Mouse (Mus musculus): ENCODE results near the gene Ric1. TPM values are rescaled to one million over a fixed set of nuclear protein-coding genes. Genes with fewer than 3 reads are reported as not detected.

Gene Ric1
- polyA plus RNA-seq, 1 experiment: not detected

GRCm38 (mm10) chr19:29603548-29604353, 81.7 kb downstream of the Ric1 start:
- H3K4me1 ChIP-seq (ENCODE audit: control insufficient read depth, insufficient read depth, low read length): peaks cover 5% of the 10 kb centered on the region
- 0 out of 2 replicates have a peak overlapping the region, but pooled peaks have one; percentile 12 for H3K27ac ChIP-seq (ENCODE audit: insufficient read depth, low read depth, low read length)
- no peak for TF ChIP-seq POLR2A (IDR thresholded peaks at IDR 0.05; ENCODE audit: insufficient read depth, low read depth, low read length)
- TF ChIP-seq CTCF (IDR thresholded peaks at IDR 0.05; ENCODE audit: insufficient read depth, low read depth, low read length): no peak
- 75% methylated on average over 14 of the region's 14 CpGs for WGBS
- H3K4me3 ChIP-seq (ENCODE audit: insufficient read depth, low read depth, low read length): no peak overlapping the region

- WGBS: 90% methylated on average over 3 of the region's 3 CpGs
- Histone ChIP-seq H3K27ac (ENCODE audit: insufficient read depth, low read depth, low read length) (no peak overlapping the region), H3K4me3 (ENCODE audit: insufficient read depth, low read depth, low read length) (no peak overlapping the region), H3K4me1 (ENCODE audit: control insufficient read depth, insufficient read depth, low read length) (peaks cover 5% of the 10 kb centered on the region)
- TF ChIP-seq POLR2A (IDR thresholded peaks at IDR 0.05; ENCODE audit: insufficient read depth, low read depth, low read length): no peak
- no peak for TF ChIP-seq CTCF (IDR thresholded peaks at IDR 0.05; ENCODE audit: insufficient read depth, low read depth, low read length)
Observed at GRCm38 (mm10) chr19:29604653-29605052, 82.6 kb downstream of the Ric1 start.

GRCm38 (mm10) chr19:29607521-29607920, 85.4 kb downstream of the Ric1 start:
- H3K4me1 ChIP-seq (ENCODE audit: control insufficient read depth, insufficient read depth, low read length): peaks cover 5% of the 10 kb centered on the region
- no peak overlapping the region for H3K27ac ChIP-seq (ENCODE audit: insufficient read depth, low read depth, low read length)
- 83% methylated on average over 4 of the region's 4 CpGs for WGBS
- TF ChIP-seq POLR2A (IDR thresholded peaks at IDR 0.05; ENCODE audit: insufficient read depth, low read depth, low read length) (no peak), CTCF (IDR thresholded peaks at IDR 0.05; ENCODE audit: insufficient read depth, low read depth, low read length) (no peak)
- no peak overlapping the region for H3K4me3 ChIP-seq (ENCODE audit: insufficient read depth, low read depth, low read length)

- Histone ChIP-seq H3K4me3 (ENCODE audit: insufficient read depth, low read depth, low read length) (no peak overlapping the region), H3K4me1 (ENCODE audit: control insufficient read depth, insufficient read depth, low read length) (peaks cover 5% of the 10 kb centered on the region), H3K27ac (ENCODE audit: insufficient read depth, low read depth, low read length) (no peak overlapping the region)
- TF ChIP-seq POLR2A (IDR thresholded peaks at IDR 0.05; ENCODE audit: insufficient read depth, low read depth, low read length) (no peak), CTCF (IDR thresholded peaks at IDR 0.05; ENCODE audit: insufficient read depth, low read depth, low read length) (no peak)
- 31% methylated on average over 4 of the region's 4 CpGs for WGBS
Observed at GRCm38 (mm10) chr19:29608212-29608611, 86.1 kb downstream of the Ric1 start.

- H3K4me3 ChIP-seq (ENCODE audit: insufficient read depth, low read depth, low read length): no peak overlapping the region
- no peak for TF ChIP-seq POLR2A (IDR thresholded peaks at IDR 0.05; ENCODE audit: insufficient read depth, low read depth, low read length)
- no peak for TF ChIP-seq CTCF (IDR thresholded peaks at IDR 0.05; ENCODE audit: insufficient read depth, low read depth, low read length)
- peaks cover 2% of the 10 kb centered on the region; the same call in 1 of the 2 replicates for H3K4me1 ChIP-seq (ENCODE audit: control insufficient read depth, insufficient read depth, low read length)
- WGBS: 85% methylated on average over 10 of the region's 10 CpGs
- H3K27ac ChIP-seq (ENCODE audit: insufficient read depth, low read depth, low read length): no peak overlapping the region
Observed at GRCm38 (mm10) chr19:29610907-29611306, 88.8 kb downstream of the Ric1 start.

- TF ChIP-seq CTCF (IDR thresholded peaks at IDR 0.05; ENCODE audit: insufficient read depth, low read depth, low read length) (no peak), POLR2A (IDR thresholded peaks at IDR 0.05; ENCODE audit: insufficient read depth, low read depth, low read length) (no peak)
- Histone ChIP-seq H3K4me1 (ENCODE audit: control insufficient read depth, insufficient read depth, low read length) (peaks cover 2% of the 10 kb centered on the region; the same call in 1 of the 2 replicates), H3K4me3 (ENCODE audit: insufficient read depth, low read depth, low read length) (no peak overlapping the region), H3K27ac (ENCODE audit: insufficient read depth, low read depth, low read length) (no peak overlapping the region)
- WGBS: 97% methylated on average over 2 of the region's 2 CpGs
Observed at GRCm38 (mm10) chr19:29612102-29612501, 90.0 kb downstream of the Ric1 start.

GRCm38 (mm10) chr19:29641055-29641454, 119.0 kb downstream of the Ric1 start:
- no peak for TF ChIP-seq CTCF (IDR thresholded peaks at IDR 0.05; ENCODE audit: insufficient read depth, low read depth, low read length)
- TF ChIP-seq POLR2A (IDR thresholded peaks at IDR 0.05; ENCODE audit: insufficient read depth, low read depth, low read length): no peak
- Histone ChIP-seq H3K4me1 (ENCODE audit: control insufficient read depth, insufficient read depth, low read length) (peaks cover 17% of the 10 kb centered on the region), H3K4me3 (ENCODE audit: insufficient read depth, low read depth, low read length) (no peak overlapping the region), H3K27ac (ENCODE audit: insufficient read depth, low read depth, low read length) (peak overlapping the region; percentile 51; the same call in 1 of the 2 replicates)
- WGBS: 30% methylated on average over 8 of the region's 9 CpGs

GRCm38 (mm10) chr19:29641510-29641909, 119.4 kb downstream of the Ric1 start:
- Histone ChIP-seq H3K4me3 (ENCODE audit: insufficient read depth, low read depth, low read length) (no peak overlapping the region), H3K4me1 (ENCODE audit: control insufficient read depth, insufficient read depth, low read length) (peaks cover 18% of the 10 kb centered on the region), H3K27ac (ENCODE audit: insufficient read depth, low read depth, low read length) (peak overlapping the region; percentile 51)
- no peak for TF ChIP-seq CTCF (IDR thresholded peaks at IDR 0.05; ENCODE audit: insufficient read depth, low read depth, low read length)
- TF ChIP-seq POLR2A (IDR thresholded peaks at IDR 0.05; ENCODE audit: insufficient read depth, low read depth, low read length): no peak
- 48% methylated on average over 5 of the region's 5 CpGs for WGBS

- H3K27ac ChIP-seq (ENCODE audit: insufficient read depth, low read depth, low read length): peak overlapping the region; percentile 67; the same call in 1 of the 2 replicates
- 68% methylated on average over 6 of the region's 6 CpGs for WGBS
- H3K4me3 ChIP-seq (ENCODE audit: insufficient read depth, low read depth, low read length): no peak overlapping the region
- peaks cover 18% of the 10 kb centered on the region for H3K4me1 ChIP-seq (ENCODE audit: control insufficient read depth, insufficient read depth, low read length)
- TF ChIP-seq POLR2A (IDR thresholded peaks at IDR 0.05; ENCODE audit: insufficient read depth, low read depth, low read length) (no peak), CTCF (IDR thresholded peaks at IDR 0.05; ENCODE audit: insufficient read depth, low read depth, low read length) (no peak)
Observed at GRCm38 (mm10) chr19:29642211-29642610, 120.1 kb downstream of the Ric1 start.
